Mouse (Mus musculus): Measurements from ENCODE around the gene Gm36210. TPM values are rescaled to one million over a fixed set of nuclear protein-coding genes. Genes with fewer than 3 reads are reported as not detected.

The Gm36210 gene
- not detected in 2 replicates for polyA plus RNA-seq (2016; fragmentation: Nextera tagmentation; extraction: Ambion mirVana)

DNA sequence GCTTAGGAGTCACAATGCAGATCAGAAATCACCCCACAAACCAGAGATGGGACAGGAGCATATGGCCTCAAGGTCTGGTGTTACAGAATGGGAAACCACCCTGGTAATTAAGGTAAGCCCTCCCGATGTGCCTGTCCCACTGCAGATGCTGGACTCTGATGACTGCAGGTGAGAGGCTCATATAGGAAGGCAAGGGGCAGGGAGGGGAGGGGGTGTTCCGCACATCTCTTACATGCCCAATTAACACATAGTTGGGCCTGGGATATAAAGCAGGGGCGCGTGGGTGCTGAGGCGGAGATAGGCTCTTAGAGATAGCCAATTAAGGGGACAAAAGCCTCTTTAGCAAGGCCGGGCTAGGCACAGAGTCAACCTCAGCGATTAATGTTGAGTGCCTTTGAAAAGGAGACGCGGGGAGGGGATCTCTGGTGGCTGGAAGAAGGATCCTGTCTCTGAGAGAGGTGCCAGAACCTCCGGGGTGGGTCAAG, at the start of gene Gm36210:
Gm36210 (minus strand) TSS at position 51 of the 485 bp plus-strand sequence.
- ATAC-seq (ENCODE audit: low FRiP score, low read depth) = no peak
- Histone ChIP-seq H3K4me3 (no peak within 1 kb of the TSS), H3K27me3 (peaks cover 9% of the 10 kb centered on the region; the same call in 1 of the 2 replicates), H3K9me3 (peaks cover 3% of the 10 kb centered on the region; the same call in 1 of the 2 replicates), H3K27ac (replicated peaks) (no peak within 1 kb of the TSS), H3K9ac (replicated peaks) (no peak within 1 kb of the TSS), H3K4me1 (peaks cover 5% of the 10 kb centered on the region; the same call in 1 of the 2 replicates), H3K36me3 (no peaks in the 10 kb centered on the region), H3K4me2 (replicated peaks) (no peak within 1 kb of the TSS)
- WGBS = 49% methylated on average over 10 of the region's 10 CpGs

DNA sequence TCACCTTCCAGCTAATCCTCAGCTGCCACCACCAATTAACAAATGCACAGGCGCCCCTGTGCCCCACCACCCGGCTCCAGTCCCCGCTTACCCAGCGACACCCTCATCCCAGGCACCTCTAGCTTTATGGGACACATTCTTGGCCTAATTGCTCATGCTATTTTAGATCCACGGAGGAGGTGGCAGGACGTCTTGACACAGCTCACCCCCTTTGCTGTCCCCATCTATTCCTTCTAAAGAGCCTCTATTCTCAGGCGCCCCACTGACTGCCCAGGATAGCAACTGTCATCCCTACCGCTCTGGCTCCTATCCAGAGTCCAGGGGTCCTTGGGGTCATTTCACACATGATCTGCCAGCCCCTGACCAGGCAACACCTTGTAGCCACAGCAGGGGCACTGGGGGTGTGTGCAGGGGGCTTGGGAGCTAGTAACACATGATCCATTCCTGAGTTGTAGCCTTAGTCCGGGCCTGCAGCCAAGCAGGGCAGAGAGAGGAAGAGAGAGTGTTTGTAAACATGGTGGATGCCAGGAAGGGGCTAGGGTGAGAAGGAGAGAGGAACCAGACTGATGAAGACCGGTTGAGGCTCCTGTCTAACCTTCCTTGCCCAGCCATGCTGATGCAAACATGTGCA, 47.6 kb upstream of the Gm36210 start:
- no peaks in the 10 kb centered on the region for H3K36me3 ChIP-seq
- no peak overlapping the region for H3K9ac ChIP-seq (replicated peaks)
- H3K27ac ChIP-seq (replicated peaks) = no peak overlapping the region
- H3K4me3 ChIP-seq = no peak overlapping the region
- H3K4me1 ChIP-seq = no peaks in the 10 kb centered on the region
- H3K4me2 ChIP-seq (replicated peaks) = no peak overlapping the region
- no peak for ATAC-seq (ENCODE audit: low FRiP score, low read depth)
- no peaks in the 10 kb centered on the region for H3K9me3 ChIP-seq
- no peaks in the 10 kb centered on the region for H3K27me3 ChIP-seq
- 39% methylated on average over 10 of the region's 10 CpGs for WGBS

DNA sequence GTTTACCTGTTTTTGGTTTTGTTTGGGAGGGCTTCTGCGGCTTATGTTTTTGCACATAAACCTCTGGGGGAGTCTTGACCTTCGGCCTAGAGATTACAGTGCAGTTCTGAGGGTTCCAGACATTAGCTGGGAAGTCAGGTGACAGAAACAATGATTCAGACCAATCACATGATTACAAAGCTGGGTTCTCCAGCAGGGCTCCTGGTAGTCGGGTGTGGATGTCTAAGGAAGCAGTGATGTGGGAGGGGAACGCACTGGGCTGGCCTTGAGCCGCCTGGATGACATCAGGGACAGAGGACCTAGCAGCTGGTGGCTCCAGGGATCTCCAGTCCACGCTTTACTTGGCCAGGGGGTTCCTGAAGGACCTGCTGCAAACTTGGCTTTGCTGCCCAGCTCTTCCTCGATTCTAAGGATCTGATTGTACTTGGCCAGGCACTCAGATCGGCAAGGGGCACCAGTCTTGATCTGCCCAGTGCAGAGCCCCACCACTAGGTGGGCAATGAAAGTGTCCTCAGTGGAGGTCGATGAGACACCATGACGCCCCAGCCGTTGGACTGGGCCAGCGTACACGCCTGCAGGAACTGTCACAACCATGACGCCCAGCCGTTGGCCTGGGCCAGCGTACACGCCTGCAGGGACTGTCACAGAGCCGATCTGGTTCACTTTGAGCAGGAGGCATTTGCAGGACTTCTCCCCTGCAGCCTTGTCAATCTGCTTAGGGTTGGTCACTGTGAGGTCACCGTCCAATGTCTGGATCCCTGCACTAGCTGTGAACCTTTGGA, 44.4 kb upstream of the Gm36210 start:
- no peak overlapping the region for H3K9ac ChIP-seq (replicated peaks)
- H3K4me2 ChIP-seq (replicated peaks) = no peak overlapping the region
- H3K9me3 ChIP-seq = no peaks in the 10 kb centered on the region
- ATAC-seq (ENCODE audit: low FRiP score, low read depth) = no peak
- H3K27ac ChIP-seq (replicated peaks) = no peak overlapping the region
- no peaks in the 10 kb centered on the region for H3K4me1 ChIP-seq
- 91% methylated on average over 19 of the region's 19 CpGs for WGBS
- no peaks in the 10 kb centered on the region for H3K36me3 ChIP-seq
- H3K4me3 ChIP-seq = no peak overlapping the region
- H3K27me3 ChIP-seq = no peaks in the 10 kb centered on the region

DNA sequence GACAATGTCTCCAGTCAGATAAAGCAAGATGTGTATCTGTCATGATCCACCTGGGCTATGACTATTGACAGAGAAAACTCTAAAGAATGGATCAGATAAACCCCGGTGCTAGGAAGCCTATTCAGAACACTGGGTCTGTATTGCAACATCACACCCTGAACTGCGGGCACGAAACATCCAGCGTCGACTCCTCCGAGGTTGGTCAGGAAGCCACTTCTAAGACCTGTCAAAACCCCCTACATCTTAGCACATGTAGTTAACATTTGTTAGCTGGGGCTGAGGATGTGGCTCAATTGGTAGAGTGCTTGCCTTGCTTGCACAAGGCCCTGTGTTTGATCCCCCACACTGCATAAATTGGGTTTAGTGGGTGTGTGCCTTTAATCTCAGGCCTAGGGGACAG, 42.1 kb upstream of the Gm36210 start:
- Histone ChIP-seq H3K4me3 (no peak overlapping the region), H3K9ac (replicated peaks) (no peak overlapping the region), H3K27me3 (no peaks in the 10 kb centered on the region), H3K4me2 (replicated peaks) (no peak overlapping the region), H3K9me3 (no peaks in the 10 kb centered on the region), H3K36me3 (no peaks in the 10 kb centered on the region), H3K27ac (replicated peaks) (no peak overlapping the region), H3K4me1 (no peaks in the 10 kb centered on the region)
- no peak for ATAC-seq (ENCODE audit: low FRiP score, low read depth)
- 85% methylated on average over 6 of the region's 6 CpGs for WGBS

DNA sequence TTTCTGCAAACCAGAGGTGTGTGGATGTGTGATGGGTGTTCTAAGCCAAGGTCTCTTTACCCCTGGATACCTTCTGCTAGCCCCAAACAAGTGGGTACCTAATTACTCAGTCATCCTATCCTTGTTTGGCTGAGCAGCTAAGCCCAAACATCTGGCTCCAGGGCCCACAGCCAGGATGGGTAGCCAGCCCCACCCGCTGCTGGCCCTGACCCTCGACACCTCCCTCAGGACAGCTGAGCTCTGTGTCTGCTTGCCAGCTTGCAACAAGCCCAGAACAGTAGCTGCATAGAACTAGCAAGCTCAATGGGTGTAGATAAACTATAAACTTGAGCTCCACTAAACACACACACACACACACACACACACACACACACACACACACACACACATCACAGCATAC, 41.5 kb upstream of the Gm36210 start:
- Histone ChIP-seq H3K36me3 (no peaks in the 10 kb centered on the region), H3K4me3 (no peak overlapping the region), H3K27me3 (no peaks in the 10 kb centered on the region), H3K27ac (replicated peaks) (no peak overlapping the region), H3K9ac (replicated peaks) (no peak overlapping the region), H3K4me1 (no peaks in the 10 kb centered on the region), H3K9me3 (no peaks in the 10 kb centered on the region), H3K4me2 (replicated peaks) (no peak overlapping the region)
- WGBS = 45% methylated on average over 2 of the region's 2 CpGs
- ATAC-seq (ENCODE audit: low FRiP score, low read depth) = no peak

DNA sequence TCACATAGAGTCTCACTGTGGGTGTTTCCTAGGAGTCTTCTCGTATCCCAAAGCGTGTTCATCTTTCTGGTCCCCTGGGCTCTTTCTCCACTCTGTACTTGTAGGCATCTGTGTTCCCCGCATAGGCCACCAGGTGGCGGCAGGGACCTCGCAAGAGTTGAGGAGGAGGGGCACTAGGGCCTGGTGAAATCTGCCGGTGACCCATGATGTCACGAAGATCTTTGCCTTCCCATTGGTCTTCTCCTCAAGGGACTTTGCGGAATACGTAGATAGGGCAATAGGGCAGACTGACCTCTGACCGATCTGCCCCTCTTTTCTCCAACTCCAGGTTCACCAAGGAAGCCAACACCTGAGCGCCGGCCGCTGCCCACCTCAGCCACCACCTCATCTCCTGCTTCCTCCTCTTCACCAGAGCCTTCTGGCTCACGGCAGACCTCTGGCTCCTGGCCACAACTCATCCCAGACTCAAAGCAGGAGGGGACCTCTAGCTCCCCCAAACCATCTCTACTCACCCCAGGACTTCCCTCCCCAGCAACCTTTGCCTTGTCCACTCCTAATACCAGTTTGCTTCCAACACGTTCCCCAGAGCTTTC, 37.0 kb upstream of the Gm36210 start:
- 19% methylated on average over 15 of the region's 15 CpGs for WGBS
- H3K36me3 ChIP-seq = no peaks in the 10 kb centered on the region
- no peaks in the 10 kb centered on the region for H3K9me3 ChIP-seq
- H3K9ac ChIP-seq (replicated peaks) = no peak overlapping the region
- H3K4me3 ChIP-seq = peak overlapping the region; percentile 27
- peak overlapping the region; percentile 42 for H3K4me2 ChIP-seq (replicated peaks)
- no peaks in the 10 kb centered on the region for H3K4me1 ChIP-seq
- H3K27ac ChIP-seq (replicated peaks) = no peak overlapping the region
- peak; percentile 46 for ATAC-seq (ENCODE audit: low FRiP score, low read depth)
- H3K27me3 ChIP-seq = no peaks in the 10 kb centered on the region

DNA sequence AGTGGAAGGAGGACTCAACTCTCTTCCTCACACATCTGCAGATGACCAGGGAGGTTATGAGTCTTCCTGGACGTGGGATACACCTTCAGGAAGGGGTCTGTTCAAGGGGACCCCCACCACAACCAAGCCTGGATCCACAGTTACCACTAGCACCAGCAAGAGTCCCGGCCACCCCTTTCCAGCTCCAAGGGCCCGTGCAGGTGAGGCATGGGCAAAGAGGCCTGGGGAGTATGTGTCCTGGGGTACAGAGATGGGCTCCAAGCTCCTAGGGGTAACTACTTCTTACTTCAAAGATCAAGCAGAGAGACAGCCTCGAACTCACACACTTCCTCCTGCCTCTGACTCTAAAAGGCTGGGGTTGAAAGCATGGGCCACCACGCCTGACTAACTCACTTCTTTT, 36.4 kb upstream of the Gm36210 start:
- H3K4me3 ChIP-seq = no peak overlapping the region
- no peak for ATAC-seq (ENCODE audit: low FRiP score, low read depth)
- no peak overlapping the region for H3K4me2 ChIP-seq (replicated peaks)
- WGBS = 54% methylated on average over 5 of the region's 5 CpGs
- H3K9me3 ChIP-seq = no peaks in the 10 kb centered on the region
- no peaks in the 10 kb centered on the region for H3K27me3 ChIP-seq
- H3K9ac ChIP-seq (replicated peaks) = no peak overlapping the region
- H3K36me3 ChIP-seq = no peaks in the 10 kb centered on the region
- no peak overlapping the region for H3K27ac ChIP-seq (replicated peaks)
- no peaks in the 10 kb centered on the region for H3K4me1 ChIP-seq

DNA sequence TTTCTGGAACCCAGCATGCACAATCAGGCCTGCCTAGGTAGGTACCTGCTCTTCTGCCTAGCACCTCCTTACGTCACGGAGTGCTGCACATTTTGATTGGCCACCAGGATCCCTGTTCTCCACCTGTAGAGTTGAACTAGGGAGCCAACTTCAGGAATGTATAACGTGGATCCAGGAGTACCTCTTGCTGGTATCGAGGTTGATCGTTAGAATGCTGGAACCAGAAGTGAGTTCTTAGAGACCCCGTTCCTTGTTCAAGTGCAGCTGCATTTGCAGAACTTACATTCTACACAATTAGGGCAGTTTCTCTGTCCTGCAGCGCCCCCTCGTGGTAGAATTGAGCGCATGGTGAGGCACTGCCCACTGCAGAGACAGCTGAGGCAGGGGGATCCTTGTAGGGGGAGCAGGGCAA, 33.8 kb upstream of the Gm36210 start:
- WGBS = 22% methylated on average over 9 of the region's 9 CpGs
- Histone ChIP-seq H3K36me3 (no peaks in the 10 kb centered on the region), H3K27me3 (no peaks in the 10 kb centered on the region), H3K4me2 (replicated peaks) (no peak overlapping the region), H3K9ac (replicated peaks) (no peak overlapping the region), H3K4me3 (no peak overlapping the region), H3K9me3 (no peaks in the 10 kb centered on the region), H3K27ac (replicated peaks) (no peak overlapping the region), H3K4me1 (no peaks in the 10 kb centered on the region)
- ATAC-seq (ENCODE audit: low FRiP score, low read depth) = peak; percentile 51

DNA sequence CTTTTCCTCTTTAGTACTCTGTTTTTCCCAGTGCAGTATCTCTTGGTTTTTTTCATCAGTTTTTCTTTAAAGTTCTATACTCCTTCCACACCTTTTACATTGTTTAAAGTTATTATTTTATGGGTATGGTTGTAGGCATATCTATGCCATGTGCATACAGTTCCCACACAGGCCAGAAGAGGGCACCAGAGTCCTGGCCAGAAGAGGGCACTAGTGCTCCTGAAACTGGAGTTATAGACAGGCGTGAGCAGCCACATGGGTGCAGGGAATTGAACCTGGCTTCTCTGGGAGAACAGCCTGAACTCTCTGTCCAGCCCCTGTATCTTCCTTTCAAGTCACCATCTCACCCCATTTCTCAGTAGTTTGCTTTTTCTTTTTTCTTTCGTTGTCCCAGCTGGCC, 32.1 kb upstream of the Gm36210 start:
- H3K27me3 ChIP-seq = no peaks in the 10 kb centered on the region
- no peaks in the 10 kb centered on the region for H3K36me3 ChIP-seq
- no peak overlapping the region for H3K9ac ChIP-seq (replicated peaks)
- 40% methylated on average over 2 of the region's 2 CpGs for WGBS
- no peak for ATAC-seq (ENCODE audit: low FRiP score, low read depth)
- no peak overlapping the region for H3K4me2 ChIP-seq (replicated peaks)
- H3K4me1 ChIP-seq = no peaks in the 10 kb centered on the region
- H3K4me3 ChIP-seq = no peak overlapping the region
- no peaks in the 10 kb centered on the region for H3K9me3 ChIP-seq
- no peak overlapping the region for H3K27ac ChIP-seq (replicated peaks)

DNA sequence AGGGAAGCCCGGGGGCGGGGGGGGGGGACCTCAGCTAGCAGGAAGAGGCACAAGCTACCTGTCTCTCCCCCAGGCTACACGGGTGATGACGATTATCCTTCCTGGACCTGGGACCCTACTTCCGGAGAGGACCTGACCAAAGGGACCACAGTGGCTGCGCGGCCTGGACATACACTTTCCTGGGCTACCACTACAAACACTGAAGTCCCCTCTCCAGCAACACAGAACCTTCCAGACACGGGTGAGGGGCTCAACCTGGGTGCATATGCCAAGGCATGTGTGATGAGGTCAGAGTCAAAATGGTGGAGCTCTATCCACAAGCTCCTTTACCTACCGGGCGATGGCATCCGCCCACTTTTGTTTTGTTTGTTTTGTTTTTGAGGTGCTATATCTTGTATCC, 31.1 kb upstream of the Gm36210 start:
- Histone ChIP-seq H3K4me2 (replicated peaks) (no peak overlapping the region), H3K27me3 (no peaks in the 10 kb centered on the region), H3K9ac (replicated peaks) (no peak overlapping the region), H3K36me3 (no peaks in the 10 kb centered on the region), H3K4me3 (no peak overlapping the region), H3K9me3 (no peaks in the 10 kb centered on the region), H3K27ac (replicated peaks) (no peak overlapping the region), H3K4me1 (no peaks in the 10 kb centered on the region)
- WGBS = 77% methylated on average over 11 of the region's 11 CpGs
- ATAC-seq (ENCODE audit: low FRiP score, low read depth) = no peak

DNA sequence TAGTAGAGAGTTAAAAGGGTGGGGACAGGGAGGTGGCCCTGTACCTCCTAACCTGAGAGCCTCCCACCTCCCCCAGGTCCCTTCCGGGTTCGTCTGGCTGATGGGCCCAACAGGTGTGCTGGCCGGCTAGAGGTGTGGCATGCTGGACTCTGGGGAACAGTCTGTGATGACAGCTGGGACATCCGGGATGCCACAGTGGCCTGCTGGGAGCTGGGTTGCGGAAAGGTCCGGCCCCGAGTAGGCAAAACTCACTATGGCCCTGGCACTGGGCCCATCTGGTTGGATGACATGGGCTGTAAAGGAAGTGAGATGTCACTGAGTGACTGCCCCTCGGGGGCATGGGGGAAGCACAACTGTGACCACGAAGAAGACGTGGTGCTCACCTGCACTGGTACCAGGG, 30.5 kb upstream of the Gm36210 start:
- Histone ChIP-seq H3K4me2 (replicated peaks) (no peak overlapping the region), H3K4me1 (no peaks in the 10 kb centered on the region), H3K4me3 (no peak overlapping the region), H3K36me3 (no peaks in the 10 kb centered on the region), H3K27me3 (no peaks in the 10 kb centered on the region), H3K9ac (replicated peaks) (no peak overlapping the region), H3K9me3 (no peaks in the 10 kb centered on the region), H3K27ac (replicated peaks) (no peak overlapping the region)
- no peak for ATAC-seq (ENCODE audit: low FRiP score, low read depth)
- WGBS = 82% methylated on average over 10 of the region's 10 CpGs

DNA sequence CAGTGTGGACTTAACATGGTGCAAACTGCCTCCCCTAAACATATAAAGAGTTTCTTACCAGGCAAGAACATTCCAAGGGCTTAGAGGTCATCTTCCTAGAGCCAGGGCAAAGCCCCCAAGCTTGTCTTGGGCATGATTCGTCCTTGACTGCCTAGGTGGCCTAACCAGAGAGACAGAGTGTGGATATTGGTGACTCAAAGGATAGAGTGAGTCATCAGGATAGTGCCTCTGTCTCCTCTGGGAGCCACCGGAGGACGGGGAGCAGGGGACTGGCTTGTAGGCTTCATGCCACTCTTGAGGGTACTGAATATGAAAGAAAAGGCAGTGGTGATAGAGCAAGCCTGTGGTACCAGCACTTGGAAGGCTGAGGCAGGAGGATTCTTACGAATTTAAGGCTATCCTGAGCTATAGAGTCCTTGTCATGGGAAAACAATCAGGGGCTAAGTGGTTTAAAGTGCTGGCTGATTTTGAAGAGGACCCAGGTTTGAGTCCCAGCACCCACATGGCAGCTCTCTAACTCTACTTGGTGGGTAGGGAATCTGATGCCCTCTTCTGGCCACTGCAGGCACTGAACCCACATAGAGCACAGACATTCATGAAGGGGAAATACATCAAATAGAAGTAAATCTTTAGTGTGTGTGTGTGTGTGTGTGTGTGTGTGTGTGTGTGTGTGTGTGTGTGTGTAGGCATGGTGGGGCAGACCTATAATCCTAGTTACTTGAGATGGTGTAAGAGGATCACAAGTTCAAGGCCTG, 28.0 kb upstream of the Gm36210 start:
- Histone ChIP-seq H3K27me3 (no peaks in the 10 kb centered on the region), H3K4me2 (replicated peaks) (no peak overlapping the region), H3K36me3 (no peaks in the 10 kb centered on the region), H3K4me1 (no peaks in the 10 kb centered on the region), H3K27ac (replicated peaks) (no peak overlapping the region), H3K4me3 (no peak overlapping the region), H3K9me3 (no peaks in the 10 kb centered on the region), H3K9ac (replicated peaks) (no peak overlapping the region)
- no peak for ATAC-seq (ENCODE audit: low FRiP score, low read depth)
- 81% methylated on average over 4 of the region's 4 CpGs for WGBS

Measured in midbrain, embryonic 12.5 days (tissue).